Mouse (Mus musculus): ENCODE measurements around the gene Mrpl50. TPM values are rescaled to one million over a fixed set of nuclear protein-coding genes. Genes with fewer than 3 reads are reported as not detected.

The Mrpl50 gene
- polyA plus RNA-seq, 1 experiment = 16.7 TPM

- no peaks in the 10 kb centered on the region for H3K36me3 ChIP-seq (ENCODE audit: control insufficient read depth, insufficient read depth)
- TF ChIP-seq MAX (IDR thresholded peaks at IDR 0.05; ENCODE audit: low read depth) (no peak), SRF (IDR thresholded peaks at IDR 0.05; ENCODE audit: control insufficient read depth, insufficient read length, low read depth) (no peak), CEBPB (IDR thresholded peaks at IDR 0.05; ENCODE audit: insufficient read depth, poor library complexity, severe bottlenecking) (no peak), POLR2AphosphoS2 (IDR thresholded peaks at IDR 0.05; ENCODE audit: insufficient read length, low read depth) (no peak), REST (IDR thresholded peaks at IDR 0.05; ENCODE audit: insufficient read depth, insufficient read length) (no peak), E2F4 (IDR thresholded peaks at IDR 0.05; ENCODE audit: insufficient read depth) (no peak), MYOD1 (IDR thresholded peaks at IDR 0.05; ENCODE audit: control insufficient read depth in 1 of 3, insufficient read length in 2 of 3, low read depth in 2 of 3) (no peak), USF1 (IDR thresholded peaks at IDR 0.05; ENCODE audit: low read depth) (no peak), POLR2A (IDR thresholded peaks at IDR 0.05; ENCODE audit: insufficient read length, low read depth) (no peak), MYOG (IDR thresholded peaks at IDR 0.05; ENCODE audit: control insufficient read depth in 1 of 3, insufficient read depth in 1 of 3, insufficient read length in 2 of 3, low read depth in 2 of 3) (no peak)
- H3ac ChIP-seq (ENCODE audit: control insufficient read depth, insufficient read length) = no peak overlapping the region
- H3K4me2 ChIP-seq (ENCODE audit: low read depth) = no peak overlapping the region
- H3K27me3 ChIP-seq (ENCODE audit: control insufficient read depth, insufficient read depth, insufficient read length) = no peaks in the 10 kb centered on the region
- no peak overlapping the region for H3K4me3 ChIP-seq
- no peaks in the 10 kb centered on the region for H3K79me2 ChIP-seq (ENCODE audit: control insufficient read depth, insufficient read depth)
Measured at GRCm38 (mm10) chr4:49557375-49557774, 36.5 kb upstream of the Mrpl50 start.

GRCm38 (mm10) chr4:49553380-49553779, 32.5 kb upstream of the Mrpl50 start:
- Histone ChIP-seq H3K79me2 (ENCODE audit: control insufficient read depth, insufficient read depth) (no peaks in the 10 kb centered on the region), H3K4me2 (ENCODE audit: low read depth) (no peak overlapping the region), H3K27me3 (ENCODE audit: control insufficient read depth, insufficient read depth, insufficient read length) (no peaks in the 10 kb centered on the region), H3ac (ENCODE audit: control insufficient read depth, insufficient read length) (no peak overlapping the region), H3K36me3 (ENCODE audit: control insufficient read depth, insufficient read depth) (no peaks in the 10 kb centered on the region), H3K4me3 (no peak overlapping the region)
- TF ChIP-seq MAX (IDR thresholded peaks at IDR 0.05; ENCODE audit: low read depth) = no peak
- TF ChIP-seq CEBPB (IDR thresholded peaks at IDR 0.05; ENCODE audit: insufficient read depth, poor library complexity, severe bottlenecking) = no peak
- TF ChIP-seq USF1 (IDR thresholded peaks at IDR 0.05; ENCODE audit: low read depth) = no peak
- no peak for TF ChIP-seq TCF3 (IDR thresholded peaks at IDR 0.05; ENCODE audit: insufficient read length, low read depth)
- TF ChIP-seq REST (IDR thresholded peaks at IDR 0.05; ENCODE audit: insufficient read depth, insufficient read length) = no peak
- TF ChIP-seq E2F4 (IDR thresholded peaks at IDR 0.05; ENCODE audit: insufficient read depth) = no peak
- no peak for TF ChIP-seq POLR2AphosphoS2 (IDR thresholded peaks at IDR 0.05; ENCODE audit: insufficient read length, low read depth)
- TF ChIP-seq POLR2A (IDR thresholded peaks at IDR 0.05; ENCODE audit: insufficient read length, low read depth) = no peak
- no peak for TF ChIP-seq MYOG (IDR thresholded peaks at IDR 0.05; ENCODE audit: control insufficient read depth in 1 of 3, insufficient read depth in 1 of 3, insufficient read length in 2 of 3, low read depth in 2 of 3)
- TF ChIP-seq MYOD1 (IDR thresholded peaks at IDR 0.05; ENCODE audit: control insufficient read depth in 1 of 3, insufficient read length in 2 of 3, low read depth in 2 of 3) = no peak
- no peak for TF ChIP-seq TCF12 (IDR thresholded peaks at IDR 0.05; ENCODE audit: insufficient read depth, poor library complexity, severe bottlenecking)
- no peak for TF ChIP-seq SRF (IDR thresholded peaks at IDR 0.05; ENCODE audit: control insufficient read depth, insufficient read length, low read depth)

- Histone ChIP-seq H3K36me3 (ENCODE audit: control insufficient read depth, insufficient read depth) (no peaks in the 10 kb centered on the region), H3K4me3 (no peak within 1 kb of the TSS), H3K79me2 (ENCODE audit: control insufficient read depth, insufficient read depth) (no peaks in the 10 kb centered on the region), H3K4me2 (ENCODE audit: low read depth) (no peak within 1 kb of the TSS), H3ac (ENCODE audit: control insufficient read depth, insufficient read length) (no peak within 1 kb of the TSS), H3K27me3 (ENCODE audit: control insufficient read depth, insufficient read depth, insufficient read length) (no peaks in the 10 kb centered on the region)
- TF ChIP-seq TCF3 (IDR thresholded peaks at IDR 0.05; ENCODE audit: insufficient read length, low read depth) (no peak), MAX (IDR thresholded peaks at IDR 0.05; ENCODE audit: low read depth) (no peak), CEBPB (IDR thresholded peaks at IDR 0.05; ENCODE audit: insufficient read depth, poor library complexity, severe bottlenecking) (no peak), POLR2AphosphoS2 (IDR thresholded peaks at IDR 0.05; ENCODE audit: insufficient read length, low read depth) (no peak), MYOD1 (IDR thresholded peaks at IDR 0.05; ENCODE audit: control insufficient read depth in 1 of 3, insufficient read length in 2 of 3, low read depth in 2 of 3) (no peak), USF1 (IDR thresholded peaks at IDR 0.05; ENCODE audit: low read depth) (no peak), POLR2A (IDR thresholded peaks at IDR 0.05; ENCODE audit: insufficient read length, low read depth) (no peak), MYOG (IDR thresholded peaks at IDR 0.05; ENCODE audit: control insufficient read depth in 1 of 3, insufficient read depth in 1 of 3, insufficient read length in 2 of 3, low read depth in 2 of 3) (no peak), TCF12 (IDR thresholded peaks at IDR 0.05; ENCODE audit: insufficient read depth, poor library complexity, severe bottlenecking) (no peak), SRF (IDR thresholded peaks at IDR 0.05; ENCODE audit: control insufficient read depth, insufficient read length, low read depth) (no peak), REST (IDR thresholded peaks at IDR 0.05; ENCODE audit: insufficient read depth, insufficient read length) (no peak), E2F4 (IDR thresholded peaks at IDR 0.05; ENCODE audit: insufficient read depth) (no peak)
Measured at GRCm38 (mm10) chr4:49549383-49549782, 28.5 kb upstream of the Mrpl50 start, which contains the start of gene Aldob. TSS of gene Aldob (minus strand) at chr4:49549546.

DNA sequence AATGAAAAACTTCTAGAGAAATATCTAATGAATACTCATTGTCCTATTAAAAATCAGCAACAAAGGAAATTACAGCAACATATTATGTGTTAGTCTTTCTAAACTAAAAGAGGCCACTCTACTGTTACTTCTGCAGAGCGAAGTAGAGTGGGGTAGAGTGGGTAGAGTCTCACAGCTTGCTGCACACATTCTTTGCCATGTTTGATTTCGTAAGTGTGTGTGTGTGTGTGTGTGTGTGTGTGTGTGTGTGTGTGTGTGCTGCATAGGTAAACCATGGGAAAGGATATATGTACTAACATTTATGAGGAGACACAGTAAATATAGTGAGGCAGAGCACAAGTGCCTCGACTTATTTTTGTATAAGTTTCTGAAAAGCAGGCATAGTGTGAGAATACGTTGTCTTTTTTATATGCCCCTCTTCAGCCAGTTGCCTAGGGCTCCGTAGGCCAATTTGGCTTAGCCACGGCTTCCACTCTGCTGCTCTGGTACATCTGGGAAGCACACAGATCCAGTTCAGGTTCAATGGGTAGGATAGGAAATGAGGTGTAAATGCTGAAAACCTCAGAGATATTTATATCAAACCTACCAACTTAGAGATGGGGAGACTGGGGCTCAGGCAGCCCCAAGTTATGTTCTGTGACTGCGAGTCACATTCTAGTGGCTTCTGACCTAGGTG, 26.8 kb upstream of the Mrpl50 start:
- no peaks in the 10 kb centered on the region for H3K27me3 ChIP-seq (ENCODE audit: control insufficient read depth, insufficient read depth, insufficient read length)
- H3K79me2 ChIP-seq (ENCODE audit: control insufficient read depth, insufficient read depth) = no peaks in the 10 kb centered on the region
- H3K4me3 ChIP-seq = no peak overlapping the region
- H3K36me3 ChIP-seq (ENCODE audit: control insufficient read depth, insufficient read depth) = no peaks in the 10 kb centered on the region
- no peak for TF ChIP-seq TCF12 (IDR thresholded peaks at IDR 0.05; ENCODE audit: insufficient read depth, poor library complexity, severe bottlenecking)
- TF ChIP-seq SRF (IDR thresholded peaks at IDR 0.05; ENCODE audit: control insufficient read depth, insufficient read length, low read depth) = no peak
- no peak for TF ChIP-seq MYOG (IDR thresholded peaks at IDR 0.05; ENCODE audit: control insufficient read depth in 1 of 3, insufficient read depth in 1 of 3, insufficient read length in 2 of 3, low read depth in 2 of 3)
- no peak for TF ChIP-seq CEBPB (IDR thresholded peaks at IDR 0.05; ENCODE audit: insufficient read depth, poor library complexity, severe bottlenecking)
- TF ChIP-seq REST (IDR thresholded peaks at IDR 0.05; ENCODE audit: insufficient read depth, insufficient read length) = no peak
- no peak for TF ChIP-seq MAX (IDR thresholded peaks at IDR 0.05; ENCODE audit: low read depth)
- TF ChIP-seq E2F4 (IDR thresholded peaks at IDR 0.05; ENCODE audit: insufficient read depth) = no peak
- TF ChIP-seq USF1 (IDR thresholded peaks at IDR 0.05; ENCODE audit: low read depth) = no peak
- TF ChIP-seq POLR2AphosphoS2 (IDR thresholded peaks at IDR 0.05; ENCODE audit: insufficient read length, low read depth) = no peak
- TF ChIP-seq MYOD1 (IDR thresholded peaks at IDR 0.05; ENCODE audit: control insufficient read depth in 1 of 3, insufficient read length in 2 of 3, low read depth in 2 of 3) = no peak
- no peak for TF ChIP-seq POLR2A (IDR thresholded peaks at IDR 0.05; ENCODE audit: insufficient read length, low read depth)
- no peak for TF ChIP-seq TCF3 (IDR thresholded peaks at IDR 0.05; ENCODE audit: insufficient read length, low read depth)
- no peak overlapping the region for H3K4me2 ChIP-seq (ENCODE audit: low read depth)
- H3ac ChIP-seq (ENCODE audit: control insufficient read depth, insufficient read length) = no peak overlapping the region
